Mouse (Mus musculus) midbrain, embryonic 15.5 days (tissue): ENCODE results near the gene Ung. TPM values are rescaled to one million over a fixed set of nuclear protein-coding genes. Genes with fewer than 3 reads are reported as not detected.

Experiments
- ATAC-seq: fragments of 200-750 bp; cut with Nextera tagmentation; replicated peaks from 2 replicates; pipeline ENCODE4 v1.8.0; 2017; ENCODE audit warnings: moderate TSS enrichment
- H3K27ac ChIP-seq: fragments of 300-500 bp; sonication (generic); 2 replicates; pipeline ENCODE4 v1.5.1; 2015; ENCODE audit warnings: mild to moderate bottlenecking, inconsistent platforms
- H3K27me3 ChIP-seq: fragments of 300-500 bp; sonication (generic); replicated peaks from 2 replicates; pipeline ENCODE4 v1.6.1; 2015; ENCODE audit warnings: inconsistent platforms
- H3K36me3 ChIP-seq: fragments of 300-500 bp; sonication (generic); replicated peaks from 2 replicates; pipeline ENCODE4 v1.6.1; 2015; ENCODE audit warnings: inconsistent platforms
- H3K4me1 ChIP-seq: fragments of 300-500 bp; sonication (generic); 2 replicates; pipeline ENCODE4 v1.6.1; 2015; ENCODE audit warnings: inconsistent platforms
- H3K4me2 ChIP-seq: fragments of 300-500 bp; sonication (generic); 2 replicates; pipeline ENCODE4 v1.6.1; 2015; ENCODE audit warnings: inconsistent platforms, mild to moderate bottlenecking, moderate library complexity
- H3K4me3 ChIP-seq: fragments of 300-500 bp; sonication (generic); 2 replicates; pipeline ENCODE4 v1.5.1; 2015; ENCODE audit warnings: mild to moderate bottlenecking, inconsistent platforms
- H3K9ac ChIP-seq: fragments of 300-500 bp; sonication (generic); 2 replicates; pipeline ENCODE4 v1.6.1; 2015; ENCODE audit warnings: mild to moderate bottlenecking, inconsistent platforms
- H3K9me3 ChIP-seq: fragments of 300-500 bp; sonication (generic); 2 replicates; pipeline ENCODE4 v1.6.1; 2016; ENCODE audit warnings: inconsistent platforms
- WGBS: fragments of 180-500 bp; shearing (Covaris S2); methylation state at CpG from one replicate; pipeline ENCODE4 v1.1.7; 2015; ENCODE audit warnings: mixed read lengths; 5-methylcytosine and 5-hydroxymethylcytosine counted together
- polyA plus RNA-seq: library from polyadenylated mRNA; unstranded; fragments of >200 nt; fragmentation: Nextera tagmentation; extraction: Ambion mirVana; gene quantifications from 2 replicates; pipeline ENCODE4 v1.2.1, GENCODE M21; 2015

Ung gene
- polyA plus RNA-seq, 1 experiment from 2014 or later = 8.5 TPM

GRCm38 (mm10) chr5:114135516-114135915, 5.3 kb downstream of the Ung start:
- Histone ChIP-seq H3K9ac (no peak overlapping the region), H3K4me2 (no peak overlapping the region), H3K27ac (no peak overlapping the region), H3K36me3 (no peaks in the 10 kb centered on the region), H3K4me3 (no peak overlapping the region), H3K4me1 (peaks cover 34% of the 10 kb centered on the region), H3K9me3 (no peaks in the 10 kb centered on the region), H3K27me3 (no peaks in the 10 kb centered on the region)
- 87% methylated on average over 10 of the region's 10 CpGs for WGBS
- no peak for ATAC-seq

GRCm38 (mm10) chr5:114137481-114138276, 7.5 kb downstream of the Ung start:
- 0 out of 2 replicates have a peak overlapping the region, but pooled peaks have one; percentile 72 for H3K27ac ChIP-seq
- peaks cover 23% of the 10 kb centered on the region for H3K4me1 ChIP-seq
- H3K4me3 ChIP-seq = no peak overlapping the region
- H3K9ac ChIP-seq = no peak overlapping the region
- 87% methylated on average over 15 of the region's 15 CpGs for WGBS
- ATAC-seq = no peak
- H3K36me3 ChIP-seq = no peaks in the 10 kb centered on the region
- H3K4me2 ChIP-seq = no peak overlapping the region
- H3K27me3 ChIP-seq = no peaks in the 10 kb centered on the region
- no peaks in the 10 kb centered on the region for H3K9me3 ChIP-seq

- Histone ChIP-seq H3K4me1 (peaks cover 23% of the 10 kb centered on the region), H3K9ac (no peak overlapping the region)
- ATAC-seq = peak; percentile 51; the same call in 1 of the 2 replicates
These were observed 8.3 kb downstream of the Ung start for GRCm38 (mm10) chr5:114138277-114139164.

GRCm38 (mm10) chr5:114139175-114139574, 9.0 kb downstream of the Ung start:
- Histone ChIP-seq H3K27me3 (no peaks in the 10 kb centered on the region), H3K9ac (no peak overlapping the region), H3K4me2 (no peak overlapping the region), H3K4me1 (peaks cover 23% of the 10 kb centered on the region), H3K9me3 (no peaks in the 10 kb centered on the region), H3K27ac (peak overlapping the region; percentile 72), H3K4me3 (no peak overlapping the region), H3K36me3 (no peaks in the 10 kb centered on the region)
- 19% methylated on average over 9 of the region's 9 CpGs for WGBS
- ATAC-seq = peak; percentile 82

More at GRCm38 (mm10) chr5:114138277-114139164, 8.3 kb downstream of the Ung start:
- Histone ChIP-seq H3K9me3 (no peaks in the 10 kb centered on the region), H3K27ac (peak overlapping the region; percentile 72), H3K4me3 (no peak overlapping the region), H3K27me3 (no peaks in the 10 kb centered on the region), H3K36me3 (no peaks in the 10 kb centered on the region), H3K4me2 (no peak overlapping the region)
- WGBS = 65% methylated on average over 21 of the region's 21 CpGs

GRCm38 (mm10) chr5:114146028-114146888, 16.1 kb downstream of the Ung start, which contains the start of gene Acacb:
TSS of gene Acacb (plus strand) at chr5:114146535.
- H3K9ac ChIP-seq = no peak within 1 kb of the TSS
- 54% methylated on average over 19 of the region's 19 CpGs for WGBS
- H3K4me1 ChIP-seq = peaks cover 6% of the 10 kb centered on the region; the same call in 1 of the 2 replicates
- no peaks in the 10 kb centered on the region for H3K27me3 ChIP-seq
- H3K27ac ChIP-seq = no peak within 1 kb of the TSS
- ATAC-seq = no peak
- peaks cover 5% of the 10 kb centered on the region; the same call in 1 of the 2 replicates for H3K9me3 ChIP-seq
- no peaks in the 10 kb centered on the region for H3K36me3 ChIP-seq
- no peak within 1 kb of the TSS for H3K4me2 ChIP-seq
- H3K4me3 ChIP-seq = no peak within 1 kb of the TSS

- WGBS = 83% methylated on average over 14 of the region's 14 CpGs
- peaks cover 6% of the 10 kb centered on the region; the same call in 1 of the 2 replicates for H3K4me1 ChIP-seq
- H3K27me3 ChIP-seq = no peaks in the 10 kb centered on the region
- ATAC-seq = no peak
- no peak overlapping the region for H3K27ac ChIP-seq
- H3K36me3 ChIP-seq = no peaks in the 10 kb centered on the region
- H3K4me3 ChIP-seq = no peak overlapping the region
- no peak overlapping the region for H3K4me2 ChIP-seq
- H3K9me3 ChIP-seq = peaks cover 5% of the 10 kb centered on the region; the same call in 1 of the 2 replicates
- H3K9ac ChIP-seq = no peak overlapping the region
These were observed 17.1 kb downstream of the Ung start for GRCm38 (mm10) chr5:114147043-114147972.

- 83% methylated on average over 12 of the region's 12 CpGs for WGBS
- Histone ChIP-seq H3K27me3 (no peaks in the 10 kb centered on the region), H3K4me2 (no peak overlapping the region), H3K4me1 (no peaks in the 10 kb centered on the region), H3K27ac (no peak overlapping the region), H3K9ac (no peak overlapping the region), H3K36me3 (no peaks in the 10 kb centered on the region), H3K9me3 (peaks cover 5% of the 10 kb centered on the region; the same call in 1 of the 2 replicates), H3K4me3 (no peak overlapping the region)
- ATAC-seq = no peak
These were observed 22.3 kb downstream of the Ung start for GRCm38 (mm10) chr5:114152359-114153092.

- WGBS = 2% methylated on average over 12 of the region's 12 CpGs
These were observed 23.3 kb downstream of the Ung start for GRCm38 (mm10) chr5:114153490-114153889.

GRCm38 (mm10) chr5:114154765-114155164, 24.6 kb downstream of the Ung start:
- Histone ChIP-seq H3K4me3 (no peak overlapping the region), H3K4me2 (no peak overlapping the region), H3K36me3 (no peaks in the 10 kb centered on the region), H3K27ac (no peak overlapping the region), H3K27me3 (no peaks in the 10 kb centered on the region), H3K4me1 (no peaks in the 10 kb centered on the region), H3K9me3 (no peaks in the 10 kb centered on the region), H3K9ac (no peak overlapping the region)
- 87% methylated on average over 5 of the region's 5 CpGs for WGBS
- no peak for ATAC-seq

More at GRCm38 (mm10) chr5:114153490-114153889, 23.3 kb downstream of the Ung start:
- Histone ChIP-seq H3K27ac (no peak overlapping the region), H3K4me1 (no peaks in the 10 kb centered on the region), H3K4me2 (peak overlapping the region; percentile 25; the same call in 1 of the 2 replicates), H3K9me3 (peaks cover 5% of the 10 kb centered on the region; the same call in 1 of the 2 replicates), H3K4me3 (peak overlapping the region; percentile 23), H3K27me3 (no peaks in the 10 kb centered on the region), H3K36me3 (no peaks in the 10 kb centered on the region), H3K9ac (no peak overlapping the region)
- no peak for ATAC-seq

- H3K27ac ChIP-seq = no peak overlapping the region
- H3K27me3 ChIP-seq = no peaks in the 10 kb centered on the region
- H3K36me3 ChIP-seq = no peaks in the 10 kb centered on the region
- H3K4me3 ChIP-seq = no peak overlapping the region
- H3K4me1 ChIP-seq = no peaks in the 10 kb centered on the region
- no peaks in the 10 kb centered on the region for H3K9me3 ChIP-seq
- no peak for ATAC-seq
- H3K4me2 ChIP-seq = no peak overlapping the region
- no peak overlapping the region for H3K9ac ChIP-seq
- 66% methylated on average over 9 of the region's 9 CpGs for WGBS
These were observed 25.2 kb downstream of the Ung start for GRCm38 (mm10) chr5:114155168-114155933.
